Mouse (Mus musculus) testis, postnatal 14 days (tissue): ENCODE results near the gene Usp53.
"Not testable (repeated sequence)": the region's sequence is repeated elsewhere in the genome, so short reads cannot be mapped to it uniquely, and the experiment has no call there.

Experiments
- DNase-seq: peaks from one replicate; pipeline ENCODE4 v3.0.0; 2021; ENCODE audit warnings: low spot score

Gene Usp53

DNA sequence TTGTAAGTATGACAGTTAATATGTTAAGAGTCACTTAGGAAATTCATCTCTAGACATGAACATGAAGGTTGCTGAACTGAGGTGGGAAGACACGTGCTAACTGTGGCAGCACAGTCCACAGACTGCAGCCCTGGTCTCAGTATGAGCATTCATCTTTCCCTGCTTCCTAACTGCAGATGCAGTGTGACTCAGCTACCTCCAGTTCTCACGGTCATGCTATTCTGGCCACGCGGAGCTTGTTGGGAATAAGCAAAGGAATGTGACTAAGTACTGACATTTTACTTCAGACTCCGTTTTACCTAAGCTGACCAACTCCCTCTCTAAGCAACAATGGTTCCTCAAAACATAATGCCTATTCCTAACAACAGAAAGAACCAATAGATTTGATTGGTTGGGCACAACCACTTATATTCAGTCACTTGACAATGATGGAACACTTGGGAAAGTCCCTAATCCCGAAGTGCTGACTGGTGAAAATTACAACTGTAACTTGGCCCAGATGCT, 40.9 kb downstream of the Usp53 start:
- no peak for DNase-seq

DNA sequence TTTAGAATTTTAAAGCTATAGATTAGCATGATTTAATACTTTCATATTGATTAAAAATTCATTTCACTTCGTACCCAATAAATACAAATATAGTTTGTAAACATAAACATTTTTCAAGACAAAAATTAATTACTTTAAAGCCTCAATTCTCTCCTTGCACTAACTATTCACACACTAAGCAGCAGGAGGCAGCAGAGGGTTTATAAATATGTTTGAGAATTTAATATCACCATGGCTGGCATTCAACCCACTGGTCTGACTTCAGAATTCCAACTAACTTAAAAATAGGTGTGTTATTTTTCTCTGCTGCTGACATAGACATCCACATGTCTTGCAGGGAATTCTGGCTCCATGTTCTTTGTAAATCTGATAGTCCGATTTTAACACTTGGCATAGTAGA, 45.1 kb downstream of the Usp53 start:
- DNase-seq, result no peak

DNA sequence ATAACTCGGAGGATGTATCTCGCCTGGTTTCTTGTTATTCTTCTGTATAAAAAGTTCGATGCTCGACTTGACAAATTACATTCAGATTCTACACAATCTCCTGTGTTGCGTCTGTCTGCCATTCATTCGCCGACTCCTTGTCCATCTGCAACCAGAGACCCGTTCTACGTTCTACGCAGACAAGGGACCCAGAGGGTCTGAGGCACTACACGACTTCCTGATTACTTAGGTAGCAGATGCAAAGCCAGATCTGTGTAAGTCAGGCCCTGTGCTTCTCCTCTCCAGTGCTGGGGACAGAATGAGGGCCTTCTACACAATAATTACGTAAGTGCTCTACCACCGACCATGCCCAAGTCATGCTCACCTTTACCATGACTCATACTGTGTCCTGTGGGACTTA, 47.1 kb downstream of the Usp53 start:
- DNase-seq, result not testable (repeated sequence)

DNA sequence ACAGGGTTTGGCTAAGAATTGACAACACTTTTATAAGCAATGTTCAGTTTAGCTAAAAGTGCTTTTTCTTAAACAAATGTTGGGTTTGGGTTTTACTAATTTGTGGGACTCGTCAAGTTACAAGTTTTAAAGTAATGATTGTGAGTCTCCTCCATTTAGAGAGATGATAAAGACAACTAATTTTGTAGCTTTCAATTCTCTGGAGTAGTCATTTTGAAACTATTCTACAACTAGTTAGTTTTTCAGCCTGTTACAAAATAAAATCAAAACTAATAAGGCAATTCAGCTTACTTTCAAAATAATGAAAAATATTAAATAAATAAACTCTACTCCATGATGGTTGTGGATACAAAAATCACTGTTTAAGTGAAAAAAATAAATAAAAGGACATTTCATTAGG, 51.8 kb downstream of the Usp53 start:
- no peak for DNase-seq

DNA sequence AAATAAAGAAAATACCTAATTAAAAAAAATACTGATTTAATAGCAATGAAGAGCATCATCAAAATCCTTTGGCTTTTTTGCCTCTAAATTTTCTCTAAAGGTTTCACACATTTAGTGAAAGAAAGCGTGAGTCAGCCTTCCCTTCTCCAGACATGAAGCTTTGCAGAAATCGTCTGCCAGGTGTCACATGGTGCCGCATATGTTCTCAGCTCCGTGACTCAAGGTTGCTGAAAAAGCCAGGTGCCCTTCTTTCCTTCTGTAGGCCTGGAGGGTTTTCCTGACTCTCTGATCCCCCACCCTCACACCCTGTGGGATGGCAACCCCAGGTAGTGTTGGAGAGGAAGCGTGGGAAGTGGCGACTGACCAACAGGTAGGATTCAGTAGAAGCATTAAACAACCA, 54.6 kb downstream of the Usp53 start:
- DNase-seq, result no peak

DNA sequence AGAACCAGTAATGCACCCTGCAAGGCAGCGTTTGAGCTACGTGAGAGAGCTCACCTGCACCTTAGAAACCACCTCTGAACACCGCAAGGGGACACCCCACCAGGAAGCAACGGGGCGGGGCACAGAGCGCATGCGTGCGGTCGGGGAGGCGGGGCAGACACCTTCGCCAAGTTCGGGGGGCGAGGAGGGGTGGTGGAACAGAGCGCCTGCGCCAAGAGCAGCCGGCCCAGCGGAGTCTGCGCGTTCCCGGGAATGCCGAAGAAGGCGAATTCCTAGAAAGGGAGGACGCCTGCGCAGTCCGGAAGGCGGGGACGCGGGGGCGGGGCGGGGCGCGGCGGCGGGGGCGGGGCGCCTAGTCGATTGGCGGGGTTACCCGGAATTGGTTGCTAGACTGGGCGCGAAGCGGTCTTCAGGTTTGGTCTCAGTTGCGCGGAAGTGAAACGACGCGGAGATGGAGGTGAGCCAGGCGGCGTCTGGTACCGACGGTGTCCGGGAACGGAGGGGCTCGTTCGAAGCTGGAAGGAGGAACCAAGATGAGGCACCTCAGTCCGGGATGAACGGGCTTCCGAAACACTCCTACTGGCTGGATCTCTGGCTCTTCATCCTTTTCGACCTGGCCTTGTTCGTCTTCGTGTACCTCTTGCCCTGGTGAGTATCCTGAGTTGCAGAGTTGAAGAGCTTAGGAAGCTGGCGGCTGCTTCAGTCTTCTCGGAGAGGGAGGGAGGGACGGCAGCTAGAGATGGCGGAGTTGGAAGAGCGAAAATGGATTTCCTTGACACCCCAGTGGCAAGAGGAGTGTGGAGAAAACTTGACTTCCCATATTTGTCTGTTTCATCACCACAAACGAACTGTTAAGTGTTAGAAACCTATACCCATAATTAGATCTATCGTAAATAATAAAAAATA, 60.0 kb downstream of the Usp53 start, which contains the start of gene 1810037I17Rik:
TSS of gene 1810037I17Rik (plus strand) at position 195 of the 906 bp plus-strand sequence.
- DNase-seq, result peak; percentile 97

DNA sequence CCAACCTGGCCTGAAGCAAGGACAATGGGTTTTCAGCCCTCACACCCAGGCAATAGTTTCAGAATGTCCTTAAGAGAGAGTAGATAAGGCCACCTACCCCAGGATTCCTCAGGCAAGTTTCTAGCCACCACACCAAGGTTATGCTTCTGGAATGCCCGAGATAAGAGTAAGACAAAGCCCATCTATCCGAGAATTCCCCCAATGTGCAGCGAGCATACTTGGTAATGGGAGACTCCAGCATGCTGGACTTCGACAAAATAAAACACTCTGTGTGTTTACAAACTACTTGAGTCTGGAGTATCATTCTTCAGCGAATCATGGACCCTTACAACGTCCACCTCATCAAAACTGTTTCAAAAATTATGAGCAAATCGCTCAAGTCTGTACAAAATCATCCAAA, 61.2 kb downstream of the Usp53 start:
- peak; percentile 50 for DNase-seq

DNA sequence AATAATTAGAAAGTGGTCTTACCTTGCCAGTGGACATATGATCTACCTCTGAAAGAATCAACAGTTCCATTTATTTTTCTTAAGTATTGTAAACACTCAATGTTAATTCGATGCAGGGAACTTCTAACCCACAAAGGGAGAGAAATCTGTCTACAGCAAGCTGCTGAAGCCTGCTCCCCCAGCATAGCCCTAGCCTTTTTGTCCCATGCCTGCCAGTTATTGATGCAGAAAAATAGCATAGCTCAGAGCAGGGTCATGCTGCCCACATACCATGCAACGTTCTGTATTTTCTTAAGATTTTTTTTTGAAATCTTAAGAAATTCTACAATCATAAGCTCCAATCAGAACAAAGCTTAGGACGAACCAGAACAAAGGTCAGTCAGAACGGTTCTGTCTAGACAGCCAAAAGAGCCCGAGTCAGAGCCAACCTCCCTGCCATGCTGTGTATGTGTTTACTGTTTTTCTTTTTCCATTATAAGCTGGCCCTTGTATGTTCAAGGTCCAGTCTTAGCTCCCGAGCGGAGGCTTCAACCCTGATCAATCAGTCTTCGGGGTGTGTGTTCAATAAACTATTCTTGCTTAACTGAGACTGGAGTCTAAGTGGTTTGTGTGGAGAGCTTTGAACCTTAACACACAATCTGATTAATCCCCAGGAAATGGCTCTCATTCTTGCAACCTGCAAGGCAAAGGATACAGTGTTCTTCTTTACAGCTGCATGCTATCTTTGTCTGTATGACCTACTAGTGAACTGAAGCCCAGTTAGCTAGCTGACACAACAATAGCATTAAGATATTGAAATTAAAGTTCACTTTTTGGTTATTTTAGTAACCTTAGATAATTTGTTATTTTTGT, 62.4 kb downstream of the Usp53 start:
- no peak for DNase-seq

DNA sequence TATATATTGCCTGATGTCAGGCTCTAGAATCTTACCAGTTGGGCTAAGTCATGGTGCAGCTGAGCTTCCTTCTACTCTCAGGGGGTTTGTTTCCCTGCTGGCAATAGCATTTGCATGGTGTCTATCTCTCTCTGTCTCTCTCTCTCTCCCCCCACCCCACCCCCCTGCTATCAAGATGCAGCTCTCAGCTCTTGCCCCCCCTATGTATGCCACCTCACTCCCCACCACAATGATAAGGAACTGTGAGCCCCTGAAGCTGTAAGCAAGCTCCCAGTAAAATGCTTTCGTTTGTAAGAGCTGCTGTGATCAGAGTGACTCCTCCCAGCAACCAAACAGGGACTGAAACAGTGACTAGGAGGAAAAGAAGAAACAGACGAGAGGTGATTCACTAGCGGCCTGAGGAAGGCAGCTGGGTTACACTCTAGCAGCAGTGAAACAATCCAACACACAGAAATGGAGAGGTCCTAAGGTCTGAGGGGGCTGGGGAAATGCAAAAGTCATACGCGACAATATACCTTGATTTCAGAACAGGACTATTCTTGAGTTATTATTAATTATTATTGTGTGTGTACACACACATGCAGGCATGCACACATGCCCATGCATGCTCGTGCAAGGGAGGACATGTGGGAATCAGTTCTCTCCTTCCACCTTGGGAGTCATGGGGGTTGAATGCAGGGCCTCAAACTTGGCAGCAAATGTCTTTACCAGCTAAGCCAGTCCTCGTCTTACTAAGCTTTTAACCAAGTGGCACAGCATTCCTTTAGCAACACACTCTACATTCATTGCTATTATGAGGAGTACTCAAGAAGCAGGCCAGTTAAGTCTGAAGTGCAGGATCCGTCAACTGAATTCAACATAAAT, 63.5 kb downstream of the Usp53 start:
- no peak for DNase-seq

DNA sequence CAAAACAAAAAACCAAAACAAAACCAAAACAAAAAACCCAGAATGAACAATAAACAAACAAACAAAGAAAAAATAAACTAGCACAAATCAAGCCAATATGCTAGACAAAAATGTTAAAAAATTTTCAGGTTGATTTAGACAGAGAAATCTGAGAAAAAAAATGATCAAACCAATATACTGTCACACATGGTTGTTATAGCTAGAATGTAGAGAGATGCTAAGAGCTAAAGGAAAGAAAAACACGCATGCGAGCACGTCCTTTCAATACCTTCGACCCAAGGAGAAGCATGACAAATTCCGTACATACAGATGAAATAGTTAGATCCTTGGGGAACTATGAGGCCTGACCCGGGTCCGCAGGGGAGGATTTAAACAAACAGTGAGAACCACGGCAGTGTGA, 65.0 kb downstream of the Usp53 start, which contains the start of gene Gm10959:
TSS of gene Gm10959 (minus strand) at position 101 of the 400 bp plus-strand sequence.
- no peak for DNase-seq

DNA sequence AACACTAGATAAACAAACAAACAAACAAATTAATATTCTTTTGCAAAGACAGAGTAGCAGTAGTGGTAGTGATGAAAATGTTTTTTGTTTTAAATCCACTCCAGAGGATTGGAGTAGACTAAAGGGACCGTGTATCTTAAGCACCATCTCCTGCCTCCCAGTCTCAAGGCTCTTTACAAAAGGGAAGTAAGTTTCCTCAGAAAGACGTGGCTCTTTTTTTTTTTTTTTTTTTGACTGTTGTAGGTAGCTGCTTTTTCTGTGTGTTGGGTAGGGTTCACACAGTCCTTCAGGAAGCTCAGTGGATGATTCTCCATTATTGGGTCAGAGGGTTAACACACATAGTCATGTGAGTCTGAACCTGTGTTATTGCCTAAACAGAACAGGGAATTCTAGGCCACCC, 65.6 kb downstream of the Usp53 start:
- DNase-seq, result no peak

DNA sequence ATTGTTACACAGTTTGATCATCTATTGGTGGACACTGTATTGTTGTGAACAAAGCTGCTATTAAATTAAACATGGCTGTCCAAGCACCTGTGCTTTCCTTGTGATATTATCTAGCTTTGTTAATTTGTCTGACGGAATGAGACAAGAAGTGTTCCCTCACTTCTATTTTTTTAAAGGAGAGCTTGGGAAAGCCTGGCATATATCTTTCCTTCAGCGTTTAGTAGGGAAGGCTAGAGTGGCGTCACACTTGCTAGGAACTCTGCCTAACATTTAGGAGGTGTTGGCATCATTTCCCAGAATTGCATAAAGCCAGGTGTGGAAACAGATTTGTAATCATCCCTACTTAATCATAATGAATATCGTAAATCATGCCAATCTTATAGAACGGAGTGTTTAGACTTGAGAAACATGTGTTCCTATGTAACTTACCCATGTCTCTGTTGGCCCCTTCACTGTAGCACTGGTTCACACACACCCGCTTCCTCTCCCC, 68.1 kb downstream of the Usp53 start:
- no peak for DNase-seq

DNA sequence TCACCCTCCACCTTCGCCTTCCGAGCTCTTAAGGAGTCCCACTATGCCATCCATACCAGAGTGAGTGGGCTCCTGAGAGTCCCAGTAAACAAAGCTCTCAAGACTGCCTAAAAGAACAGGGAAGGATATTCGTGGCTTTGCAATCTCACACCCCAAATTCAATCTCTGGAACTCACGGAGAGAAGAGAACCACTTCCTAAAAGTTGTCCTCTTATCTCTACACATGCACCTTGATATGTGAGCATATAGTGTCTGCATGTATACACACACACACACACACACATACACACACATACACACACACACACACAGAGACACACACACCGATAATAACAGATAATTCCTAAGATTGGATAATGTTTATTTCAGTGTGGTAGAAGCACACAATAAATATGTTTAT, 68.8 kb downstream of the Usp53 start:
- DNase-seq, result no peak

DNA sequence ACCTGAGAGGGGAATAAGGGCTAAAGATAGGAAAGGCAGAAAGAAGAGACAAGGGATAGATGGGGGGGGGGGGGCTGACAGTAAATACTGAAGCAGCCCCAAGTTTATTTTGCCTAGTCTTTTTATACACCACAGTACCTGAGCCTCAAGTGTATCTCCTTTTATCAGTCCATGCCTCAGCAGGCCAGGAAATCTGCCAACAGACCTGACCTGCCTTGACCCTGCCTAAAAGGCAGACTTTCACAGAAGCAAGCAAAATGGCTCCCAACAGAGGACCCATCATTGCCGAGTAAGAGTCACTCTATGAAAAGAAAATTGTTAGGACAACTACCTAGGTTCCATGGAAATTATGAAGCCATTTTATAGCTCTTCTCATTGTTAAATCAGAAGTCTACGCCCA, 76.5 kb downstream of the Usp53 start:
- no peak for DNase-seq

DNA sequence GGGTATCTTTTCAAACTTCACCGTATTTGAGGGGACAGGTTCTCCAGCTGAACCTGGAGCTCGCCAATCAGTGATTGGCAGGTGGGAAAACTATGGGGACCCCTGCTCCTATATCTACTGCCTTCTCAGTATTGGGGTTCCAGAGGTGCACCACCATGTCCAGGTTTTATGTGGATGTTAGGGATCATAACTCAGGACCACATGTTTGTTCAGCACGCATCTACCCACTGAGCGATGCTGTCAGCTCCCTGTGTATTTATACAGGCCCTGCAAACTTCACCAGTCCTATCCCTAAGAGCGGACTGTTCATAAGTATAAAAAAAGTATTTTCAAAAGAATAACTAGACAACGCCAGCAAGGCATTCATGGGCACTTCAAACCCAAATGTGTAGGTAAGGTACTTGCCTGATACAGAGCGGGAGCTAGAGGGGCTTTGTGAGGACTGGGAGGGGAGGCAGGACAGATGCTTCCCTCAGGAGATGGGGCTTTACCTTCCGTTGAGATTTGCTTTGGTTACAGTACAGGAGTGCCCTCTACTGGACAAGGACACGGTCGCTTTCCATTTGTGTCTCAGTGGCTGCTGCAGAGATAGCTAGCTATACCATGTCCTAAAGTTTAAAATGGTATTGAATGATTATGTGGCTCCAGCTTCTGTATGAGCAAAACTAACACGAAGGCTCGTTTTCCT, 80.4 kb downstream of the Usp53 start:
- no peak for DNase-seq

DNA sequence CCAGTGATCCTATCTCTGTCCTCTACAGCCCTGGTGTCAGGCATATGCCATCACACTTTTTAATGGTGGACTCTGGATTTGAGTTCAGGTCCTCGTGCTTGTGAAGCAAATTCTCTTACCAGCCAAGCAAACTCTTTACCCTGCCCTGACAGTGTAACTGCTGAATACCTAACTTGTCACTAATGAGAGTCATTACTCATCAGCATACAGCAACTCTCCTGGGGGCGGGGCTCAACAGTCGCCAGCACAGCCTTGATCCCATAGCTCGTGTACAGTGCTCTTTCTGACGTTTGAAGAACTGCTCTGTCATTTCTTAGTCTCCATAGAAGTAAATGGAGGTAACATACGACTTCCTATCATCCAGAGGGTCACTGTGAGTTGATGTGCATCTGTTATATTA, 86.1 kb downstream of the Usp53 start:
- no peak for DNase-seq

DNA sequence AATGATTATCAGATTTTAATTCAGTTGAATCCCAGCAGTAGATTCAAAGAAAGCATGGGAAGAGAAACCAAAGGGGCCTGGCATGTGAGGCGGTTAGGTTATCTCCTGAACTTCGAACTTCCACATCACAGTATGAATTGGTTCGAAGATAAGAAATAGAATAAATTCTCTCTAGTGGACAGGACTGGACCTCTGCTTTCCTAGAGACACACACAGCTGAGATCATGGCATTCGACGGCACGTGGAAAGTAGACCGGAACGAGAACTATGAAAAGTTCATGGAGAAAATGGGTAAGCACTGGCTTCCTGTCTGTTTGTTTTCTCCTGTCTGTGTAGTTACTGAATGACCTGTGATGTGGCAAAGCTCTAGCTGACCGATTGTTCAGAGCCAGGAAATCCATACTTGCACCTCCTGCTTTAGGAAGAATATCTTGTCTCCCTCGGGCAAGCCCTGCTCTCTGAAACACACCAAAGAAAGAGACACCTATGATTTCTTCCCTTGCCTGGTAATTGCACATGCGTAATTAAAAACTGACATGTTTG, 89.0 kb downstream of the Usp53 start:
- DNase-seq, result no peak

DNA sequence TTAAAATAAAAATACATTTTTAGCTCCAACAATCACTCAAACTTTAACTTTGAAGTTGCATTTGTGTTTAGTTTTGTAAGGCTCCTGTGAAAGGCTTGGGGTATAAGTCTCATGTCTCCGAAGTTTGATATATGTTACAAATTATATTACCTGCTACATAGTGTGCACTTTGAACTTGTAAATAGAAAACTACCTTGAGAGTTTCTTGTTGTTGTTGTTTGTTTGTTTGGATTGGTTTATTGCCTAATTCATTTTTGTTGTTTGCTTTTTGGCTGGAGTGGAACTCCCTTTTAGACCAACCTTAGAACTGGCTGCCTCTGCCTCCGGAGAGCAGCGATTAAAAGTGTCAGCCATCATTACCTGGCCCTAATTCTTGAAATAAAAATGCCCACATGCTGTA, 89.5 kb downstream of the Usp53 start, which contains the start of gene Fabp2:
TSS of gene Fabp2 (plus strand) at position 301 of the 400 bp plus-strand sequence.
- no peak for DNase-seq

DNA sequence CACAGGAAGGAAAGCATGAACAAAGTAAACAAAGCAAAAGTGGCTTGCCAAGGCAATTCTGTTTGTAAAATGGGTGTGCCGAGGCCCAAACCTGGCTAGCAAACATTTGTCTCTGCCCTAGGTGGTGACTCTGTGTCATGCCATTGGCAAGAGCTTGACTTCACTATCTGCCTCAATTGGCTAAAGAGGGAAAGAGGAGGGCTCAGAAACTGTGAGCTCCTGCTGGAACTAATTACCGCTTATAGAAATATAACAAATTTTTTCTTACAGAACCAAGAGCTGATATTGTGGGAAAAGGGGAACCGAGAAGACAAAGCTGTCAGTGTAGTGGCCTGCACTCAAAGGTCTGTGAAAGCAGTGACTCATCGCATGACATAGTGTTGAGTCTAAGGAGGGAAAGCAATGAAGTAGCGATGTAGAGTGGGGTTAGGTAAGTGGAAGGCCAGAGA, 95.9 kb downstream of the Usp53 start:
- no peak for DNase-seq

DNA sequence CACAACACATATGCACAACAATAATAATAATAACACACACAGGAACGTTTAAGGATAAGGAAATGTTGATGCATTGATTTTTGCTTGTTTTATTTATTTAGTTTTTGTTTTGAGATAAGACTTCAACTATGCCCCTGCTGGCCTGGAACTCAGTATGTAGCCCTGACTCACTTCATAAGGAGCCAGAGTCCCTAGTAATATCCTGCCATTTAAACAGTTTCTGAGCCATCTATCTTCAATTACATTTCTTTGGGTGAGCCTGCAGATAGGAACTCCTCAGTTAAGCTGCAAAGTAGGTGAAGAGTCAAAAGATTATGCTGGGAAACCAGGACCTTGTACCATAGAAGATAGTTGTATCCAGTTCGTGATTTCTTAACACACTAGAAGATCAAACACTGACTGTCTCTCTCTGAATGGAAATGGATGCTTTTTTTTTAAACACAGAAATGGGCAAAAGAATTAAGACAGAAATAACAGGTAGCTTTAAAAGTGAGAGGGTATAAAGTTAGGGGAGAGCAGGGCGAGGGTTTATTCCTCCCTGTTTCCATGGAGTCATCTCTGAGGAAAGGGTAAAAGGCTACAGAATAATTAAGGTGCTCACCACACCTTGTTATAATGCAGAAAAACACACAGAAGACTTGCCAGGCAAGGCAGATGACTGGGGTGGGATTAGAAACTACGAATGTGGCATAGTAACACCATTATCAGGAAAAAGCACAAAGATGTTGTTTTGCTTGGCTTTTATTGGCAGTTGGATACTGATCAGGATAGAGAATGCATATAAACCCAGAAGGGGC, 96.6 kb downstream of the Usp53 start:
- no peak for DNase-seq
